Mouse (Mus musculus) intestine, embryonic 14.5 days (tissue): ENCODE data around the gene Sesn3. TPM values are rescaled to one million over a fixed set of nuclear protein-coding genes. Genes with fewer than 3 reads are reported as not detected.

Source experiments
- ATAC-seq: fragments of 200-750 bp; cut with Nextera tagmentation; replicated peaks from 2 replicates; pipeline ENCODE4 v1.8.0; 2017; ENCODE audit warnings: low read depth, moderate number of reproducible peaks, moderate TSS enrichment, moderate library complexity; ENCODE audit not compliant: low FRiP score, low TSS enrichment
- DNase-seq: peaks from one replicate; pipeline ENCODE4 v3.0.0-alpha.2; 2018; ENCODE audit warnings: low spot score
- H3K27ac ChIP-seq: fragments of 300-500 bp; sonication (generic); 2 replicates; pipeline ENCODE4 v1.5.1; 2014; ENCODE audit warnings: low read depth, mild to moderate bottlenecking, control low read depth
- H3K27me3 ChIP-seq: fragments of 300-500 bp; sonication (generic); replicated peaks from 2 replicates; pipeline ENCODE4 v1.6.1; 2014; ENCODE audit warnings: low read length, control low read depth; ENCODE audit not compliant: control insufficient read depth, insufficient read depth
- H3K36me3 ChIP-seq: fragments of 300-500 bp; sonication (generic); 2 replicates; pipeline ENCODE4 v1.6.1; 2014; ENCODE audit warnings: low read length, control low read depth; ENCODE audit not compliant: control insufficient read depth, insufficient read depth
- H3K4me1 ChIP-seq: fragments of 300-500 bp; sonication (generic); replicated peaks from 2 replicates; pipeline ENCODE4 v1.6.1; 2014; ENCODE audit warnings: low read length, control low read depth, mixed read lengths; ENCODE audit not compliant: control insufficient read depth, insufficient read depth
- H3K4me2 ChIP-seq: fragments of 300-500 bp; sonication (generic); 2 replicates; pipeline ENCODE4 v1.6.1; 2014; ENCODE audit warnings: low read length
- H3K4me3 ChIP-seq: fragments of 300-500 bp; sonication (generic); 2 replicates; pipeline ENCODE4 v1.5.1; 2014; ENCODE audit warnings: low read depth, low read length, control low read depth, mixed read lengths
- H3K9ac ChIP-seq: fragments of 300-500 bp; sonication (generic); 2 replicates; pipeline ENCODE4 v1.6.1; 2014; ENCODE audit warnings: mild to moderate bottlenecking, low read length
- H3K9me3 ChIP-seq: fragments of 300-500 bp; sonication (generic); 2 replicates; pipeline ENCODE4 v1.6.1; 2016; ENCODE audit warnings: low read length, control low read depth; ENCODE audit not compliant: control insufficient read depth
- WGBS: fragments of 180-500 bp; shearing (Covaris S2); extraction: QIAGEN DNeasy Blood & Tissue Kit; methylation state at CpG from one replicate; pipeline ENCODE4 v1.1.7; 2014; 5-methylcytosine and 5-hydroxymethylcytosine counted together
- polyA plus RNA-seq: library from polyadenylated mRNA; unstranded; fragments of >200 nt; fragmentation: Nextera tagmentation; extraction: Ambion mirVana; gene quantifications from 2 replicates; pipeline ENCODE4 v1.2.1, GENCODE M21; 2014

Sesn3 gene
- polyA plus RNA-seq, 1 experiment from 2014 or later = 30.5 TPM

GRCm38 (mm10) chr9:14369271-14369670 lies 94.4 kb downstream of the Sesn3 start:
- Histone ChIP-seq H3K4me2 (no peak overlapping the region), H3K27ac (no peak overlapping the region), H3K36me3 (no peaks in the 10 kb centered on the region), H3K9me3 (no peaks in the 10 kb centered on the region), H3K9ac (no peak overlapping the region), H3K4me1 (no peaks in the 10 kb centered on the region), H3K4me3 (no peak overlapping the region), H3K27me3 (no peaks in the 10 kb centered on the region)
- DNase-seq (no peak), ATAC-seq (no peak)

GRCm38 (mm10) chr9:14372440-14372839 lies 97.6 kb downstream of the Sesn3 start:
- no peak overlapping the region for H3K9ac ChIP-seq

GRCm38 (mm10) chr9:14376149-14376548 lies 101.3 kb downstream of the Sesn3 start:
- no peaks in the 10 kb centered on the region for H3K36me3 ChIP-seq
- no peak overlapping the region for H3K4me3 ChIP-seq
- H3K4me1 ChIP-seq = peaks cover 14% of the 10 kb centered on the region; the same call in 1 of the 2 replicates
- WGBS = 89% methylated on average over 4 of the region's 4 CpGs
- no peak for ATAC-seq
- DNase-seq = no peak
- H3K9me3 ChIP-seq = no peaks in the 10 kb centered on the region
- no peaks in the 10 kb centered on the region for H3K27me3 ChIP-seq
- H3K9ac ChIP-seq = no peak overlapping the region
- no peak overlapping the region for H3K27ac ChIP-seq
- H3K4me2 ChIP-seq = no peak overlapping the region

More at GRCm38 (mm10) chr9:14372440-14372839, 97.6 kb downstream of the Sesn3 start:
- Histone ChIP-seq H3K4me2 (no peak overlapping the region), H3K9me3 (no peaks in the 10 kb centered on the region), H3K36me3 (no peaks in the 10 kb centered on the region), H3K4me1 (no peaks in the 10 kb centered on the region), H3K4me3 (no peak overlapping the region), H3K27ac (no peak overlapping the region), H3K27me3 (no peaks in the 10 kb centered on the region)
- ATAC-seq (no peak), DNase-seq (no peak)

- Histone ChIP-seq H3K27ac (no peak overlapping the region), H3K27me3 (no peaks in the 10 kb centered on the region), H3K9me3 (no peaks in the 10 kb centered on the region), H3K36me3 (no peaks in the 10 kb centered on the region), H3K4me1 (peaks cover 25% of the 10 kb centered on the region; the same call in 1 of the 2 replicates), H3K9ac (no peak overlapping the region), H3K4me3 (no peak overlapping the region), H3K4me2 (no peak overlapping the region)
- no peak for ATAC-seq
- 92% methylated on average over 2 of the region's 2 CpGs for whole genome bisulfite sequencing
- no peak for DNase-seq
Observed at GRCm38 (mm10) chr9:14378151-14378550, 103.3 kb downstream of the Sesn3 start.

GRCm38 (mm10) chr9:14379769-14380385 lies 105.0 kb downstream of the Sesn3 start:
- H3K4me3 ChIP-seq = peak overlapping the region; percentile 61
- peak; percentile 66 for DNase-seq
- H3K27ac ChIP-seq = peak overlapping the region; percentile 78; the same call in 1 of the 2 replicates
- no peaks in the 10 kb centered on the region for H3K27me3 ChIP-seq
- WGBS = 16% methylated on average over 8 of the region's 8 CpGs
- ATAC-seq = peak; percentile 3
- peaks cover 25% of the 10 kb centered on the region; the same call in 1 of the 2 replicates for H3K4me1 ChIP-seq
- H3K4me2 ChIP-seq = peak overlapping the region; percentile 72
- H3K9ac ChIP-seq = peak overlapping the region; percentile 55
- H3K36me3 ChIP-seq = no peaks in the 10 kb centered on the region
- H3K9me3 ChIP-seq = no peaks in the 10 kb centered on the region

GRCm38 (mm10) chr9:14380386-14381285 lies 105.8 kb downstream of the Sesn3 start:
- Histone ChIP-seq H3K4me2 (peak overlapping the region; percentile 72), H3K4me3 (peak overlapping the region; percentile 61), H3K27ac (peak overlapping the region; percentile 78), H3K9ac (peak overlapping the region; percentile 55), H3K36me3 (no peaks in the 10 kb centered on the region), H3K4me1 (peaks cover 25% of the 10 kb centered on the region; the same call in 1 of the 2 replicates), H3K27me3 (no peaks in the 10 kb centered on the region), H3K9me3 (no peaks in the 10 kb centered on the region)
- under 1% methylated on average over 68 of the region's 76 CpGs for WGBS
- ATAC-seq (peak; percentile 95), DNase-seq (peak; percentile 87)

GRCm38 (mm10) chr9:14381353-14382055 lies 106.6 kb downstream of the Sesn3 start, which contains the start of gene Endod1:
Gene Endod1, minus strand, starts transcription at chr9:14381507.
- Histone ChIP-seq H3K36me3 (no peaks in the 10 kb centered on the region), H3K9ac (peak within 1 kb of the TSS; percentile 55), H3K4me1 (peaks cover 25% of the 10 kb centered on the region; the same call in 1 of the 2 replicates), H3K27ac (peak within 1 kb of the TSS; percentile 78), H3K4me3 (peak within 1 kb of the TSS; percentile 61), H3K27me3 (no peaks in the 10 kb centered on the region), H3K9me3 (no peaks in the 10 kb centered on the region), H3K4me2 (peak within 1 kb of the TSS; percentile 72)
- DNase-seq (peak; percentile 61), ATAC-seq (peak; percentile 47; the same call in 1 of the 2 replicates)
- 5% methylated on average over 8 of the region's 8 CpGs for WGBS

- no peaks in the 10 kb centered on the region for H3K36me3 ChIP-seq
- peaks cover 25% of the 10 kb centered on the region; the same call in 1 of the 2 replicates for H3K4me1 ChIP-seq
- no peaks in the 10 kb centered on the region for H3K27me3 ChIP-seq
- no peak overlapping the region; the same call in 1 of the 2 replicates for H3K9ac ChIP-seq
- H3K4me3 ChIP-seq = no peak overlapping the region
- no peak for DNase-seq
- no peak overlapping the region for H3K4me2 ChIP-seq
- no peak overlapping the region for H3K27ac ChIP-seq
- 66% methylated on average over 5 of the region's 5 CpGs for WGBS
- no peaks in the 10 kb centered on the region for H3K9me3 ChIP-seq
- no peak for ATAC-seq
Observed at GRCm38 (mm10) chr9:14382256-14382791, 107.5 kb downstream of the Sesn3 start.
